Mouse (Mus musculus) cerebellum, adult (tissue): ENCODE results near the gene A630076J17Rik.
A peak's percentile ranks its signal among the peaks of the same experiment; 100 is the strongest.

Source experiments
- ATAC-seq: cut with Nextera tagmentation; 2 replicates; pipeline ENCODE4 v1.9.2; 2017; ENCODE audit warnings: mild to moderate bottlenecking, moderate library complexity, mixed read lengths; ENCODE audit not compliant: insufficient number of reproducible peaks, low FRiP score, low TSS enrichment

The A630076J17Rik gene

DNA sequence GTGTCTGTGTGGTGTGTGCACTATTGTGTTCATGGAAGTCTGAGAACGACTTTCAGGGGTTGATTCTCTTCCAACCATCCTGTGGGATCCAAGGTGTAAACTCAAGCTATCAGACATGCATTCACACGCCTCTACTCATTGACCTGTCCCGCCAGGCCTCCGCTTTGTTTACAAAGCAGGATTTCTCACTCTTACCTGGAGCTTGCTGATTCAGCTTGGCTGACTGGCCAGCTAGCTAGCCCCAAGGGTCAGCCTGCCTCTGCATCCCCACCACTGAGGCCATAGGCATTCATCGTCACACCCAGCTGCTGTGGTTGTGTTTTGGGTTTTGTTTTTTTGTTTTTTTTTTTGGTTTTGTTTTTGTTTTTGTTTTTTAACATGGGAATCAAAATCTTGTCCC lies 1.2 kb upstream of the A630076J17Rik start:
- ATAC-seq = no peak

- ATAC-seq = no peak
Observed at GRCm38 (mm10) chr3:107229822-107230221, 592 bp upstream of the A630076J17Rik start.

- no peak for ATAC-seq
Observed at GRCm38 (mm10) chr3:107231202-107231601, 788 bp downstream of the A630076J17Rik start.

- ATAC-seq = peak; percentile 37; the same call in 1 of the 2 replicates
Observed at GRCm38 (mm10) chr3:107233351-107233813, 3.0 kb downstream of the A630076J17Rik start.

- ATAC-seq = no peak
Observed at GRCm38 (mm10) chr3:107233945-107234344, 3.5 kb downstream of the A630076J17Rik start.

- no peak for ATAC-seq
Observed at GRCm38 (mm10) chr3:107238051-107238450, 7.6 kb downstream of the A630076J17Rik start.

- ATAC-seq = no peak
Observed at GRCm38 (mm10) chr3:107238471-107238980, 8.1 kb downstream of the A630076J17Rik start.

DNA sequence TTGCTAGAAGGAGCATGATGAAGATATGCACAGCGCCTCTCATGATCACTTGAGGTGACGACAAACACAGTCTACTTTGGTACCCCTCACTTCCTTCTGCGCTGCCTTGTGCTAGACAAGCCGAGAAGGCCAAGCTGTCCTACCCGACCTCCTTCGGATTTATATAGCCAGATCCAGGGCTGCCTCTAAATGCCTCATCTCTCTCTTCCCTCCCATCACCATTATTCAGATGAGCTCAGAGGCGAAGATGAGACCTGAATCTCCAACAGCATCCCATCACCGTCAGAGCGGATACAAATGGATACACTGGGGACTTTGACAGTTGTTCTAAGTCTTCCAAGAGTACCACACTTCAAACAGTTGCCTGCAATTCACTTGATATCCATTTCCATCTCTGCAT lies 9.2 kb downstream of the A630076J17Rik start, which contains the start of gene Prok1:
Gene Prok1, minus strand, starts transcription at position 101 of the 400 bp plus-strand sequence.
- no peak for ATAC-seq

DNA sequence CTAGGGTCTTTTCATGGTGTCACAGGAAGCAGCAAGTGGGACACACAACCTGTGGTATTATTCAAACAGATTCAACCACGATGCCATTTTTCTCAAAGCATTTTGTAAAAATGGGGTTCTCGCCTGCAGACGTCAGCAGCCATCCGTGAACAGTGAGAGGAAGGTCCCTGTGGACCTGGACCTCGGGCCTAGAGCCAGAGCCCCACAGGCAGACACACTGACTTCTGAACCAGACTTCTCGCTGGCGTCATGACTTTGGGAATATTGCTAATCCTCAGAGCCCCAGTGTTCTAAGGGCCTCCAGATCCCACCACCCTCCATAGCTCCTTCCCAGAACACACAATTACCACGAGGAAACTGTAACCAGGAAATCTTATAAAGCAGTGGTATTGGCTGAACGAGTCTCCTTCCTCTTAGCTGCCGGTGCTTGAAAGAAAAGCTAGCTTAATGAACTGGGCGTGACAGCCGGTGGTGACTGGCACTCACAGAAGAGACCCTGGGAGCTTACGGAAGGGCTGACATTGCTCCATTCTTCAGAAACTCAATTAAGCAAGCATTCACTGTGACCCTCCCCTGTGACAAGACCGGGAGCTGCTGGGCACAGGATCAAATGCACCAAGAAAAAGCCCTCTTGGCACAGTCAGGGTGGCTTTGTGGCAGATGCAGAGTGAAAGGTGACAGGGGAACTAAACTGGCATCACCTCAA lies 11.1 kb downstream of the A630076J17Rik start:
- ATAC-seq = no peak

- ATAC-seq = no peak
Observed at GRCm38 (mm10) chr3:107246876-107247275, 16.5 kb downstream of the A630076J17Rik start.

DNA sequence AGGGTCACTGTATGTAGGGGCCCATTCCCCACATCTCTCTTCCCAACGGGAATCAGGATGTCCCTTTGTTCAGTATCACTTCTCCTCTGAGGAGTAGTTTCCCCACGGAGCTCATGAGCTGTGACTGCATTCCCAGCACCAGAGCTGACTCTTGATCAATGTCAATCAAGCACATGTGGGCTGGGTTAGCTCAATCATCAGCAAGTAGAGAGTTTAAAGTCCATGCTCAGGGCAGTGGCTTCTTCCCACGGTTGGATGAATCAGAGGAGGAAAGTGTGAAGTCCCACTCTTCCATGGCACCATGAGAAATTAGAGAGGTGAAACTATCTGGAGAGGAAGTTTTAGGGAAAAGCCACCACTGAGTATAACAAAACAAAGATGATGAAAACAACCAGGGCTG lies 18.6 kb downstream of the A630076J17Rik start:
- ATAC-seq = no peak

DNA sequence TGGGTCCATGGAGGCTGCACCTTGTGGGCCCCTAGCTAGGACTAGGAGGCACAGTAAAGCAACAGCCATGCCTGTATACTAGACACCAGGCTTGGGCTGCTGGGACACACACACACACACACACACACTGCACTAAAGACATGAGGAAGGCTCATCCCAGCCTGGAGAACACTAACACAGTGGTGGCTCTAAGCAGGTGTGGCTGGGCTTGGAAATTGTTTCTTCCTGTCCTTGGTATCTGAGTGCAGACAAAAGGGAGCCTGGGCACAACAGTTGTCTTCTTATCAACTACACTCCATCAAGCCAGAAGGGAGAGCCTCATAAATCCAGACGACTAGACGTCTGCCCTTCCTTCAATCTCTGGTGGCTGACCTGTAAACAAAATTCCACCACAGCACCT lies 19.9 kb downstream of the A630076J17Rik start:
- no peak for ATAC-seq

DNA sequence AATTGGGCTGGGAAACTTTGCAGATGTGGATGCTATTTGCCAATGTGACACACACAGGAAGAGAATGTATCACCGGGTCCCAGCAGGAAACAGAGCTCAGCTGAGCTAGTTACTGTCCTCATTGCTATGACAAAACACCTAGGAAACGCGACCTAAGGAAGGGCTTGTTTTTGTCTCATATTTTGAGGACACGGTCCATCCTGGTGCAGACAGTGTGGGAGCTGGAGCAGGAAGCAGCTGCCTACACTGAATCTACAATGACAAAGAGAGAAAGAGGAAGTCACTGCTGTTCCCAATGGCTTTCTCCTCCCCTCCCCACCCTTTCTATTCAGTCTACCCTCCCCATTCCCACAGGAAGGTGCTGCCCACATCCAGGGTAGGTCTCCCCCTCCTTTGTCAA lies 21.6 kb downstream of the A630076J17Rik start:
- ATAC-seq = no peak

GRCm38 (mm10) chr3:107253925-107254324 lies 23.5 kb downstream of the A630076J17Rik start:
- no peak for ATAC-seq

DNA sequence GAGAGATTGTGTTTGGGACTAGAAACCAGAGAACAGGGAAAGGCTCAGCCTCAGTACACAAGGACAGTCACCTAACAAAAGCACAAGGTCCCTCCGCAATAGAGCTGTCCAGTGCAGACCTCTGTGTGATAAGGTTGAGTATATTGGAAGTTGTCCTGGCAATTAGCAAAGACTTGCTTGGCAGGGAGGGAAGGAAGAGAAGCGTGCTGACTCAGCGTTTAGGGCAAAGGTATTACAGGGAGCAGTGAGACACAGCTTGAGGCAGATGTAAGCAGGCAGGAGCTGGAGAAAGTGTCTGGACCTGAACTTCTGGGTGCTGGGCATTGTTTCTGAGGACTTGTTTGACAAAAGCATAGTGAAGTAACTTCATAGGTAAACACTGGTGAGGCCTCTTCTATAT lies 25.6 kb downstream of the A630076J17Rik start:
- ATAC-seq = no peak

DNA sequence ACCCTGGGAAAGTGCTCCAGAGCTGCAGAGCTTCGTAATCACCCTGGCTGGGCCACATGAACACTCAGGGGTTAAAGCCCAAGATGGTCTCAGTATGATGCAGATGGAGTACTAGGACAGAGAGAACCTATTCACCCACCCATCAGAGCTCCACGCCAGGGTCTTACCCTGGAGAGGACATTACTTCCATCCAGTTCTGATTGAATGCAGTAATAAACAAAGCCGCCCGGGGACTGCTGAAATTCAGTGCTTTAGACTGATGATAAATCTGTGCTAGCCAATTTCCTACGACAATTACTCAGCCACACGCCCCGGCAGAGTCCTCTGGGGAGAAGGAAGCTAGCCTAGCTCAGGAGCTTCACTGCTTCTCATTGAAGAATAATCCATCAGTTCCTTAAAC lies 26.3 kb downstream of the A630076J17Rik start:
- no peak for ATAC-seq

- ATAC-seq = no peak
Observed at GRCm38 (mm10) chr3:107257924-107258323, 27.5 kb downstream of the A630076J17Rik start.

DNA sequence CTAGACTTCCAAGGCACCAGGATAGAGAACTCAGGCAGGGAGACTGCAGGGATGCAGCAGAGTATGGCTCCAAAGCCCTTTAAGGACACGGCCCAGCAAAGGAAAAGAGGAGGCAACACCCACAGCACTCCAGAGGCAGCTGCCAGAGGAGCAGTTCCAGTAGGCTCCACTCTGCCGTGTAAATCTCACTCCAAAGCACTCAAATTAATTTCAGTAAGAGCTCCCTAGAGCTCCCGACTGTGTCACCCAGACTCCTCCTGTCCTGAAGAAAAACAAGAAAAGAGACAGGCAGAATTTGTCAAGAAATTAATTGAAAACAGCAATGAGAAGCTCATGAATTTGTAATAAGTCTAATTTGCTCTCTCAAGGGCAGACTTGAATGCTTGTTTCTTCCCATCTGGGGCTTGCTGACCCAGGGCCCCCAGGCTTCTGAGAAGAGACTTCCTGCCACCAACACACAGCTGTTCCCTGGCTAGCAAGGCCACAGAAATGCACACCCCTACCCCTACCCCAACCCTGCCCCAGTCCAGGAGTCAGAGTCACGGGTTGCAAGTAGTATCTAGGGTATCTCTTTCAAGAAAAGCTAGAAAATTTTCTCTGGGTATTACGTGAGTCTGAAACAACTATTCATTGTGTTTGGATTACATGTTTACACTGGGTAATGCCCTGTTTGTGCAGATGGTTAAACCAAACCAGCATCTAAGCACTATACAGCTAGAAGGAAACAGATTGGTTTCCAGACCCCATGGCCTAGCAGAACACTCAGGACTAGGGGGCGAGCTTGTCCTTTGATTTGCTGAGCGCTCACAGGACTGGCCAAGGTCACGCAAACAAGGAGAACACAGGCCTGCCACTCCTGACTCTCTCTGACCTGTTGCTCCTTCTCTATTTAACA lies 30.8 kb downstream of the A630076J17Rik start:
- no peak; the same call in 1 of the 2 replicates for ATAC-seq

GRCm38 (mm10) chr3:107261851-107262165 lies 31.4 kb downstream of the A630076J17Rik start:
- ATAC-seq = no peak

DNA sequence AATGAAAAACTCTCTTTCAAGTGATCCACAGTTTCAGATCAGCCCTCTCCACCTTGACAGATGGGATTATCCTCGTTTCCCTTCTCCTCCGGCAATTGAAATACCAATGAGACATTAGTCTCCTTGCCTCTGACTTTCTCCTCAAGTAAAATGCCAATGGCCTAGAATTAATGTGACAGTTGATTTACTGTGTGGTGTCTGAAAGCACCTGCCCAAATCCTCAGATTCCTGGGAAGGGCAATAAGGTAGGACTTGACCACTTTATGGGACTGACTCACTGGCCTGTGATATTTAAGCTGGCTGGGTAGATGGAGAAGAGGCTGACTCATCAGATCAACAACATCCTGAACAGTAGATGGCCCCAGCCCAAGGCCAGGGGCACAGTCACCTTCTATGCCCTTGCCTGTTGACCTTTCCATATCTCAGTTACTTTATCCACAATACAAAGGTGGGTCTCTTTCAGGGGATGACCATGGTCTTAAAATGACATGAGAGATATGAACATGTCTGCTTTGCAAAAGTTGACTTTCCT lies 36.5 kb downstream of the A630076J17Rik start:
- no peak for ATAC-seq

- ATAC-seq = no peak
Observed at GRCm38 (mm10) chr3:107272433-107272832, 42.0 kb downstream of the A630076J17Rik start.
